Mouse (Mus musculus) megakaryocyte, embryonic 14.5 days (primary cell): ENCODE measurements around the gene Sh3gl2.

Source experiments
- FLI1 ChIP-seq: IDR thresholded peaks from 2 replicates; pipeline ENCODE4 v1.6.1; 2012; ENCODE audit warnings: low read length, inconsistent platforms, mixed read lengths
- GATA1 ChIP-seq: IDR thresholded peaks from 3 replicates; pipeline ENCODE4 v1.6.1; 2012; ENCODE audit warnings: mixed read lengths, low read length, inconsistent platforms, borderline replicate concordance

DNA sequence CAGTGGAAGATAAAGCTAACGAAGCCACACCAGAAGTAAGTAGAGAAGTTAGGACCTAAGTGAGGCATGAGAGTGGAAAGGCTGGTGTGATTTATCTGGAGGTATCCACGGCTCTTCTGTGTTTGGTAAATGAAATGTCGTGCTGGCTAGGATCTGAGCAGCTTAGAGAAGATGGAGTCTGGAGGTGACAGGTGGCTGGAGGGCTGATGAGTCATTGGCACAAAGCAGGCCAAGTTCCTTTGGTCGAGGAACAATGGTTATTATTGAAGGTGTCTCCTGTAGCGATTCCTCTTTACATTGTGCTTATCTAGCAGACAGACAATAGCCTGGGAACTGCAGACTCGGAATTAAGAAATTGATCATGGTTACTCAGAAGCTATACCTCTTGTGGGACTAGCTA, 135.8 kb downstream of the Sh3gl2 start:
- TF ChIP-seq GATA1: no peak
- TF ChIP-seq FLI1: no peak
